Mouse (Mus musculus) heart, adult 9 months (tissue): ENCODE data around the gene Pnp2.
"Not testable (repeated sequence)": the region's sequence is repeated elsewhere in the genome, so short reads cannot be mapped to it uniquely, and the experiment has no call there.

Source experiments
- DNase-seq, 2 experiments: peaks; one replicate each; pipeline ENCODE4 v3.0.0; 2022; ENCODE audit warnings: low spot score in 2 of 2

Gene Pnp2

GRCm38 (mm10) chr14:50955942-50956508 lies at the start of gene Pnp2:
Gene Pnp2 (plus strand): TSS chr14:50955992.
- peak; percentile 59 to 69 for DNase-seq

GRCm38 (mm10) chr14:50908126-50908525 lies 47.7 kb upstream of the Pnp2 start:
- no peak for DNase-seq

- DNase-seq, result no peak
Observed at GRCm38 (mm10) chr14:50911356-50911755, 44.4 kb upstream of the Pnp2 start.

DNA sequence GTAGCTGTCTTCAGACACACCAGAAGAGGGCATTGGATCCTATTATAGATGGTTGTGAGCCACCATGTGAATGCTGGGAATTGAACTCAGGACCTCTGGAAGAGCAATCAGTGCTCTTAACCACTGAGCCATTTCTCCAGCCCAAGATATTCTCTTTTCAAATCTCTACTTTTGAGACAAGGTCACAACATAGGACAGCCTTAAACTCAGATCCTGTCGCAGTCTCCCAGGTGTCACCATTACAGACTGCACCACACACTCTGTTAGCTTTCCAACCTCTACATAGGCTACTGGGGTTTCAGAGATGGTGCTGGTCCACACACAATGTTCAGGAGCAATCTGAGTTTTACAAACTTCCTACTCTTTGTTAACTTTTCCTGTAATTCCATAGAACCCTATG lies 32.4 kb upstream of the Pnp2 start:
- not testable (repeated sequence) for DNase-seq

DNA sequence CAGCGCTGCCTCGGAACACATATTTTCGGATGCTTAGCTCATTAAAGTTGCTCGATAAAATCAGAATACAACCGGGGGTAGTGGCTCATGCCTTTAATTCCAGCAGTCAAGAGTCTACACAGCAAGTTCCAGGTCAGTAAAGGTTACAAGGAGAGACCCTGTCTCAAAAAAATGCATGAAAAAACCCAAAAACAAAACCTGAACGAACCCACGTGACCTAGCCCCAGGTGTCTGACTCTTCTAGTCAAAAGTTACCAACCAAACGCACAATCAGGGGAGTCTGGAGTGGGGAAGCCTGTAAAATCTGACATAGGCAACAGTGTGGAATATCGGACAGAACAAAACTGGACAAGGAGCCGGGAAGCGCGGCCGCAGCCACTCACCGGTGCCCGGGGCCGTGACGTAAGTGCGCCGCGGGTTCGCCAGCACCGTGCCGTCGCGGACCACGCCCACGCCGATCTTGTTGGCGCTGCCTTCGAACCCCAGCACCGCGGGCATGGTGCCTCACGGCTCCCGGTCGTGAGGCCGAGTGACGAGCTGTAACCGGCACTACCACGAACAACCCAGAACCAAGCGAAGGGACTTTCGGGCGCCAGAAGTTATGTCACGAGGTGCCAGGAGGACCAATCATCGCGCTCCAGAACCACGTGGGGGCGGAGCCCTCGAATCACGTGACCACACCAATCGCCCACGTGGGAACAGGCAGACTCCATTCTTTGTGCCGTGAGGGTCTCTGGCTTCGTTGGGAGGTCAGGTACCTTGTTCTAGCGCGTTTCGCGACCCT lies 31.3 kb upstream of the Pnp2 start, which contains the start of the genes Osgep and Apex1:
Osgep (minus strand) TSS at position 613 of the 784 bp plus-strand sequence.
Apex1 (plus strand) TSS at position 688 of the 784 bp plus-strand sequence.
- peak; percentile 96 to 97 for DNase-seq

DNA sequence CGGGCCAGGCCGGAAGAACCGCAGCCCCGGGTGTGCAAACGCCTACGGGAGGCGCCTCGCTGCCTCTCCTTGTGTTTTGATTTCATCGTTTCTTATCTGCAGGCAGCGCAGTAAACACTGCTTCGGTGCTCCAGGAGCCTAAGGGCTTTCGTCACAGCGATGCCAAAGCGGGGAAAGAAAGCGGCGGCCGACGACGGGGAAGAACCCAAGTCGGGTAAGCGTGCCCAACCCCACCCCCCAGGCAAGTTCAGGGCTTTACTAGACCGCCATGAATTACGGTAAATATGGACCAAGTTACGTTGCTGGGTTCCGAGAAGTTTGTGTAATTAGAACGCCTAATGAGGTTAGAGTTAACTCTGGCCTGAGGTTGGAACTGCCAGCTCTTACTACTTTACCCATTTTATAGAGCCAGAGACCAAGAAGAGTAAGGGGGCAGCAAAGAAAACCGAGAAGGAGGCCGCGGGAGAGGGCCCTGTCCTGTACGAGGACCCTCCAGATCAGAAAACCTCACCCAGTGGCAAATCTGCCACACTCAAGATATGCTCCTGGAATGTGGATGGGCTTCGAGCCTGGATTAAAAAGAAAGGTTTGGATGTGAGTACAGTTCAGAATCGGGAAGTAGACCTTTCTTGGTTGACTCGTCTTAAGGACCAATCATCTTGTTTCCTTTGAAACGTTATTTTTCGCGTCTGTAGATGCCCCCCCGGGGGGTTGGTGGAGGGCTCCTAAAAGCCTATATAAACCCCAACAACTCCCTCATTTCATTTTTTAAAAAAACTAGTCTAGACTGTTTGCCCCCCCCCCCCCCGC lies 30.5 kb upstream of the Pnp2 start:
- DNase-seq, result no peak

- DNase-seq, result no peak
Observed at GRCm38 (mm10) chr14:50927366-50927765, 28.4 kb upstream of the Pnp2 start.

DNA sequence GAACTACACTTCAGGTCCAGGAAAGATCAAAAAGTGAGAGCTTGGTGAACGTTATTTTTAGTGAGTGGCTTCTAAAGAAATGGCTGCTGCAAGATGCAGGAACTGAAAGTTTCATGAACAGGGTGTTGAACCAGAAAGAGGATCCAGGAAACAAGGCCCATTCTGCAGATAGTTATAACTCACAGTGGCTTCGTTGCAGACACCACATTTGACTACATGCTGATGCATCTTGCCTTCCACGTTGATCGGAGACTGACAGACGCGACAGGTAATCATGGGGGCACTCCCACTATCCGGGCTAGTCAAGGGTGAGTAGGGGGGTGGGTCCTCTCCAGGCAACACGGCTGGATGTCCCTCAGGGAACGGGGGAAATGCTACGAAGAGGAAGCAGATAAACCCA lies 25.8 kb upstream of the Pnp2 start:
- DNase-seq, result peak in 1 of 2 experiments; percentile 35

- no peak for DNase-seq
Observed at GRCm38 (mm10) chr14:50930377-50930753, 25.4 kb upstream of the Pnp2 start.

GRCm38 (mm10) chr14:50930754-50931492 lies 24.9 kb upstream of the Pnp2 start, which contains the start of the genes Pip4p1 and Pnp:
Gene Pip4p1 (minus strand): TSS chr14:50930856.
Gene Pnp (plus strand): TSS chr14:50931082.
- DNase-seq, result peak; percentile 100

- DNase-seq, result no peak
Observed at GRCm38 (mm10) chr14:50931493-50932020, 24.2 kb upstream of the Pnp2 start.

GRCm38 (mm10) chr14:50936649-50937048 lies 19.1 kb upstream of the Pnp2 start:
- DNase-seq, result no peak

- no peak for DNase-seq
Observed at GRCm38 (mm10) chr14:50938119-50938908, 17.5 kb upstream of the Pnp2 start.

DNA sequence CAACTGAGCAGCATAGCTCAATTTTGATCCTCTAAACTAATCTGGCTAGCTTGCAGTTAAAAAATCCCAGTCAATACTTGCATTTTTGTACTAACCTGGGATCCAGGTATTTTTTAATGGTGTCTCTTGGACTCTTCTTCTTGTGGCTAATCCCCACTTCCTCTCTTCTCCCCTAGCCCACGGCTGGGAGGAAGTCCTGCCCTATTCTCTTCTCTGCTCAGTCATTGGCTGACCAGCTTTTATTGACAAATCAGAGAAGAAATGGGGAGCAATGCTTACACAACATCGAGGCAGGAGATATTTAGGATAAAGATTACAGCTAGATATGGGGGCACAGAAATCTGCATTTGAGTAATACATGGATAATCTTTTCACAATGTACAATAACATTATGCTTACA lies 16.9 kb upstream of the Pnp2 start:
- no peak for DNase-seq

- DNase-seq, result peak; percentile 97 to 98
Observed at GRCm38 (mm10) chr14:50943932-50944667, 11.7 kb upstream of the Pnp2 start, which contains the start of gene Gm49342. Gene Gm49342 (plus strand): TSS chr14:50944517.

GRCm38 (mm10) chr14:50944668-50945033 lies 11.1 kb upstream of the Pnp2 start:
- not testable (repeated sequence) for DNase-seq

GRCm38 (mm10) chr14:50945081-50945480 lies 10.7 kb upstream of the Pnp2 start:
- not testable (repeated sequence) for DNase-seq

GRCm38 (mm10) chr14:50945526-50945925 lies 10.3 kb upstream of the Pnp2 start:
- not testable (repeated sequence) for DNase-seq

GRCm38 (mm10) chr14:50955487-50955886 lies 305 bp upstream of the Pnp2 start:
- peak in 1 of 2 experiments; percentile 38 for DNase-seq

DNA sequence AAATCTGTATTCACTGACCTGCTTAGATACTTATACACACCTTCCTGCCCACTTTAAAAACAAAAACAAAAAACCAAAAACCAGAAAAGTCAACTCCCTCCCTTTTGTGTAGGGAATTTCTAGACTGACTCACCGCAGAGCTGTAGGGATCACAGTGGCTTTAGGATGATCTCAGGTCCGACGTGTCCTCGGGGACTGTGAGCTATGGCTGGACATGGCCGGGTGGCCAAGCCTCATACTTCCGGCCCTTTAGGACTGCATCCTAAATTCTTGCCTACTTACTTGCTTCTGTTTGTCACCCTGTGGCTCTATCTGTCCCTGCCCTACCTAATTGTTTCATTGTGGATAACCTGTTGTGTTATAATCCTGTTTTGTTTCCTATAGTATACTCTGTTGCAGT lies 932 bp downstream of the Pnp2 start:
- DNase-seq, result not testable (repeated sequence)
